Comparison of ENCODE assay signal across 23 mouse cellular contexts in genomic region chrX:52795816-52796215, GRCm38 (mm10). TPM values are rescaled to one million over a fixed set of nuclear protein-coding genes. Genes with fewer than 3 reads are reported as not detected.
A peak's percentile ranks its signal among the peaks of the same experiment; 100 is the strongest.
DNase-seq lines count a peak whose midpoint lies in the region; ATAC-seq and TF ChIP-seq lines count a peak whose summit lies in the region.
"Had no signal": no experiment of that assay in that cellular context is flagged by ENCODE, and none has a peak within 500 bp of the region (broad histone marks: within the 10 kb centered on the region; RNA-seq: fewer than 3 reads in every experiment).

No protein-coding gene starts in this region.

- H3K4me3 ChIP-seq in hindbrain, embryonic 10.5 days, result no peak overlapping the region
- no peak overlapping the region for H3K4me3 ChIP-seq in hindbrain, postnatal 0 days (ENCODE audit: low read length)
- no peak overlapping the region for H3K4me3 ChIP-seq in midbrain, embryonic 14.5 days (replicated peaks; ENCODE audit: low read depth, low read length)
- H3K4me3 ChIP-seq in midbrain, embryonic 13.5 days (replicated peaks), result no peak overlapping the region
- H3K4me3 ChIP-seq in forebrain, embryonic 13.5 days, result no peak overlapping the region
- H3K4me3 ChIP-seq: embryonic facial prominence, embryonic 12.5 days; heart, embryonic 15.5 days; hindbrain, embryonic 12.5 days; left cerebral cortex, adult 2 months; liver, embryonic 12.5 days; lung, embryonic 15.5 days had no signal

- peaks cover 31% of the 10 kb centered on the region for H3K4me1 ChIP-seq in hindbrain, embryonic 10.5 days (replicated peaks)
- no peaks in the 10 kb centered on the region for H3K4me1 ChIP-seq in hindbrain, postnatal 0 days (ENCODE audit: insufficient read depth, low read length)
- 0 out of 2 replicates have a peak, but pooled peaks cover 7% of the 10 kb centered on the region for H3K4me1 ChIP-seq in midbrain, embryonic 14.5 days (ENCODE audit: control insufficient read depth, insufficient read depth, low read length)
- H3K4me1 ChIP-seq in midbrain, embryonic 13.5 days (replicated peaks), result peaks cover 20% of the 10 kb centered on the region; the same call in 1 of the 2 replicates
- H3K4me1 ChIP-seq in forebrain, embryonic 13.5 days, result no peaks in the 10 kb centered on the region
- H3K4me1 ChIP-seq: heart, embryonic 15.5 days; hindbrain, embryonic 12.5 days; lung, embryonic 15.5 days had no signal

- H3K9ac ChIP-seq in hindbrain, postnatal 0 days (replicated peaks; ENCODE audit: low read length), result no peak overlapping the region
- no peak overlapping the region for H3K9ac ChIP-seq in midbrain, embryonic 14.5 days (replicated peaks; ENCODE audit: low read length)
- H3K9ac ChIP-seq in midbrain, embryonic 13.5 days (replicated peaks), result no peak overlapping the region
- H3K9ac ChIP-seq in forebrain, embryonic 13.5 days, result no peak overlapping the region
- H3K9ac ChIP-seq: embryonic facial prominence, embryonic 12.5 days; heart, embryonic 15.5 days; hindbrain, embryonic 12.5 days; liver, embryonic 12.5 days; lung, embryonic 15.5 days had no signal

- H3K27ac ChIP-seq in hindbrain, embryonic 10.5 days, result peak overlapping the region; percentile 71
- no peak overlapping the region for H3K27ac ChIP-seq in hindbrain, postnatal 0 days
- H3K27ac ChIP-seq in midbrain, embryonic 14.5 days (replicated peaks; ENCODE audit: low read depth, low read length), result no peak overlapping the region
- no peak overlapping the region for H3K27ac ChIP-seq in midbrain, embryonic 13.5 days
- no peak overlapping the region for H3K27ac ChIP-seq in forebrain, embryonic 13.5 days
- H3K27ac ChIP-seq: embryonic facial prominence, embryonic 12.5 days; heart, embryonic 15.5 days; hindbrain, embryonic 12.5 days; left cerebral cortex, adult 2 months; liver, embryonic 12.5 days; lung, embryonic 15.5 days; stomach, postnatal 0 days had no signal

- H3K4me2 ChIP-seq in hindbrain, postnatal 0 days (ENCODE audit: low read depth, low read length), result no peak overlapping the region
- no peak overlapping the region for H3K4me2 ChIP-seq in midbrain, embryonic 14.5 days (ENCODE audit: low read length)
- no peak overlapping the region for H3K4me2 ChIP-seq in midbrain, embryonic 13.5 days (replicated peaks)
- H3K4me2 ChIP-seq in forebrain, embryonic 13.5 days, result no peak overlapping the region
- H3K4me2 ChIP-seq: embryonic facial prominence, embryonic 12.5 days; heart, embryonic 15.5 days; hindbrain, embryonic 12.5 days; liver, embryonic 12.5 days; lung, embryonic 15.5 days had no signal

- no peaks in the 10 kb centered on the region for H3K27me3 ChIP-seq in hindbrain, embryonic 10.5 days (ENCODE audit: insufficient read depth, poor library complexity, severe bottlenecking)
- no peaks in the 10 kb centered on the region for H3K27me3 ChIP-seq in hindbrain, postnatal 0 days (ENCODE audit: insufficient read depth, low read length)
- no peaks in the 10 kb centered on the region for H3K27me3 ChIP-seq in midbrain, embryonic 14.5 days (ENCODE audit: control insufficient read depth, insufficient read depth, low read length)
- H3K27me3 ChIP-seq in midbrain, embryonic 13.5 days, result no peaks in the 10 kb centered on the region
- no peaks in the 10 kb centered on the region for H3K27me3 ChIP-seq in forebrain, embryonic 13.5 days
- H3K27me3 ChIP-seq: CH12.LX; embryonic facial prominence, embryonic 12.5 days; heart, embryonic 15.5 days; hindbrain, embryonic 12.5 days; liver, embryonic 12.5 days; lung, embryonic 15.5 days had no signal

- peak; percentile 51 for DNase-seq in hindbrain, embryonic 10.5 days (ENCODE audit: low spot score)
- no peak for DNase-seq in hindbrain, postnatal 0 days (ENCODE audit: low spot score)
- peak; percentile 3 for DNase-seq in midbrain, embryonic 14.5 days
- peak; percentile 59 for DNase-seq in embryo, embryonic 10 days (ENCODE audit: low spot score)
- DNase-seq in retina, postnatal 1 day, result peak; percentile 12
- DNase-seq in adrenal gland, adult 18-20 months (ENCODE audit: low spot score in 2 of 2), result no peak
- DNase-seq: cerebellum, postnatal 10 days; heart, adult 18-20 months; kidney, postnatal 14 days; thymus, postnatal 25 days had no signal

- WGBS in hindbrain, embryonic 10.5 days, result 10% methylated on average over 8 of the region's 8 CpGs
- 32% methylated on average over 8 of the region's 8 CpGs for WGBS in hindbrain, postnatal 0 days
- 26% methylated on average over 8 of the region's 8 CpGs for WGBS in midbrain, embryonic 14.5 days
- WGBS in midbrain, embryonic 13.5 days, result 14% methylated on average over 8 of the region's 8 CpGs
- 6% methylated on average over 8 of the region's 8 CpGs for WGBS in forebrain, embryonic 13.5 days

- ATAC-seq in hindbrain, postnatal 0 days, result no peak
- ATAC-seq in midbrain, embryonic 14.5 days (ENCODE audit: low FRiP score, low TSS enrichment), result no peak
- ATAC-seq in midbrain, embryonic 13.5 days, result no peak
- no peak for ATAC-seq in forebrain, embryonic 13.5 days
- ATAC-seq: intestine, embryonic 16.5 days; liver, embryonic 12.5 days; Patski had no signal

- H3K36me3 ChIP-seq in hindbrain, embryonic 10.5 days, result peaks cover 15% of the 10 kb centered on the region; the same call in 1 of the 2 replicates
- H3K36me3 ChIP-seq in hindbrain, postnatal 0 days (ENCODE audit: insufficient read depth, low read length), result no peaks in the 10 kb centered on the region
- no peaks in the 10 kb centered on the region for H3K36me3 ChIP-seq in midbrain, embryonic 14.5 days (ENCODE audit: control insufficient read depth, insufficient read depth, low read length)
- no peaks in the 10 kb centered on the region for H3K36me3 ChIP-seq in midbrain, embryonic 13.5 days
- no peaks in the 10 kb centered on the region for H3K36me3 ChIP-seq in forebrain, embryonic 13.5 days (ENCODE audit: poor library complexity, severe bottlenecking)
- H3K36me3 ChIP-seq: embryonic facial prominence, embryonic 12.5 days; heart, embryonic 15.5 days; hindbrain, embryonic 12.5 days; liver, embryonic 12.5 days; lung, embryonic 15.5 days had no signal

- no peak for TF ChIP-seq CTCF in hindbrain, postnatal 0 days (IDR thresholded peaks at IDR 0.05; ENCODE audit: low read depth)

- H3K9me3 ChIP-seq in hindbrain, embryonic 10.5 days, result no peaks in the 10 kb centered on the region
- H3K9me3 ChIP-seq in hindbrain, postnatal 0 days (ENCODE audit: low read length), result no peaks in the 10 kb centered on the region
- no peaks in the 10 kb centered on the region for H3K9me3 ChIP-seq in midbrain, embryonic 14.5 days (ENCODE audit: control insufficient read depth, low read length)
- H3K9me3 ChIP-seq in midbrain, embryonic 13.5 days, result no peaks in the 10 kb centered on the region
- no peaks in the 10 kb centered on the region for H3K9me3 ChIP-seq in forebrain, embryonic 13.5 days (replicated peaks)
- H3K9me3 ChIP-seq: embryonic facial prominence, embryonic 12.5 days; heart, embryonic 15.5 days; hindbrain, embryonic 12.5 days; liver, embryonic 12.5 days; lung, embryonic 15.5 days had no signal

RNA-seq across cellular contexts. Expression of gene Ccdc160, which starts 4.8 kb away (rescaled TPM):
- 5.2 and 9.4 TPM in 2 replicates for polyA plus RNA-seq in hindbrain, embryonic 10.5 days (2016; fragmentation: Nextera tagmentation; extraction: Ambion mirVana)
- total RNA-seq in hindbrain, postnatal 0 days (2014; rRNA removed), result 1.7 and 3.0 TPM in 2 replicates
- polyA plus RNA-seq in hindbrain, postnatal 0 days (2015; fragmentation: Nextera tagmentation; extraction: Ambion mirVana), result 5.5 and 5.8 TPM in 2 replicates
- 6.7 and 8.0 TPM in 2 replicates for polyA plus RNA-seq in midbrain, embryonic 14.5 days (2014; fragmentation: Nextera tagmentation; extraction: Ambion mirVana)
- 4.9 TPM in 2 replicates for polyA plus RNA-seq in midbrain, embryonic 13.5 days (2015; fragmentation: Nextera tagmentation; extraction: Ambion mirVana)
- 10 to 100 TPM; 21.2 to 28.9 TPM for total RNA-seq in adrenal gland, adult 18-20 months (2021)
- polyA plus RNA-seq in forebrain, embryonic 13.5 days (2015; fragmentation: Nextera tagmentation; extraction: Ambion mirVana), result 2.1 and 2.6 TPM in 2 replicates
- total RNA-seq: CH12.LX; megakaryocyte progenitor cell, adult 5-6 weeks had no signal

Comparison
In these comparisons a context has a peak if more than half of its experiments do, and no peak if none do; other contexts are left out.
1. DNase-seq: peak in hindbrain, embryonic 10.5 days (single experiment), midbrain, embryonic 14.5 days (single experiment), embryo, embryonic 10 days (single experiment) and retina, postnatal 1 day (single experiment); none in hindbrain, postnatal 0 days (single experiment) and adrenal gland, adult 18-20 months (0 of 2).